Mouse (Mus musculus): ENCODE results near the gene Usp5. TPM values are rescaled to one million over a fixed set of nuclear protein-coding genes. Genes with fewer than 3 reads are reported as not detected.

The Usp5 gene
- polyA plus RNA-seq, 1 experiment from 2014 or later = 143 TPM

DNA sequence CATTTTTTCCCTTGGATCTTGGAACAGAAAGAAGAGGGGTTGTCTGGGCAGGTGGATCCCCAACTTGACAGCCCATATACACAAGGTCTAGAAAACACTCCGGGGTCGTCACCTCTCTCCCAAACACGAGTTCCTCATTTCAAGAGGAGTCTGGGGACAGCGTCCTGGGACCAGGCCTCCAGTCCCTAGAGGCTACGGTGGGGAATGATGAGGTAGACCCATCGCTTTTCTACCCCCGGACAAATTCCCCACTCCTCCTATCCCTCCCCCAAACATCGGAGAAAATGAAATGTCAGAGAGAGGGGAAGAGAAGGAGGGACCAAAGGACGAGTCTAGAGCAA lies 60.6 kb downstream of the Usp5 start:
- DNase-seq (ENCODE audit: low spot score, missing footprints) (no peak), ATAC-seq (ENCODE audit: low FRiP score) (peak; percentile 1; the same call in 1 of the 2 replicates)
- Histone ChIP-seq H3K4me3 (ENCODE audit: low read depth, low read length) (peak overlapping the region; percentile 45), H3K4me2 (peak overlapping the region; percentile 85), H3K9ac (ENCODE audit: low read length) (peak overlapping the region; percentile 58), H3K36me3 (ENCODE audit: control insufficient read depth, insufficient read depth, low read length) (no peaks in the 10 kb centered on the region), H3K27me3 (ENCODE audit: control insufficient read depth, insufficient read depth, low read length) (peaks cover 10% of the 10 kb centered on the region; the same call in 1 of the 2 replicates), H3K9me3 (ENCODE audit: control insufficient read depth, low read length) (no peaks in the 10 kb centered on the region), H3K27ac (ENCODE audit: low read depth, low read length) (no peak overlapping the region), H3K4me1 (ENCODE audit: control insufficient read depth, insufficient read depth, low read length) (peaks cover 16% of the 10 kb centered on the region)
- WGBS = 2% methylated on average over 9 of the region's 9 CpGs

- H3K9ac ChIP-seq (ENCODE audit: low read length) = no peak overlapping the region
- H3K4me2 ChIP-seq = peak overlapping the region; percentile 85
Measured at GRCm38 (mm10) chr6:124767920-124768703, 61.2 kb downstream of the Usp5 start.

DNA sequence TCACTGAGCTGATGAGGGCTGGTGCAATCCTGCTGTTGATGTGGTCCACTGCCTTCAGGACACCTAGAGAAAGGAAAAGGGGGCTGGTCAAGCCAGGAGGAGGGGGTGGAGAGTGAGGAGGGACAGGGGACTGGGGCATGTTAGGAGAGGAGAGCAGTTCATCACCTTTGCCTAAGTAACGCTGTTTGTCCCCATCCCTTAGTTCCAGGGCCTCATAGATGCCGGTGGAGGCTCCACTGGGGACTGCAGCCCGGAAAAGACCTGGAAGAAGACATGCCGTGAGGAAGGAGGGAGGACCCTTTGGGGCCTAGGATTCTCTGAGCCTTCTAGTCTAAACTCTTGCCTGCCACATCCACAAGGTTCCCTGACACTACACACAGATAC lies 61.8 kb downstream of the Usp5 start:
- no peak overlapping the region for H3K27ac ChIP-seq (ENCODE audit: low read depth, low read length)
- H3K4me1 ChIP-seq (ENCODE audit: control insufficient read depth, insufficient read depth, low read length) = peaks cover 16% of the 10 kb centered on the region
- H3K4me3 ChIP-seq (ENCODE audit: low read depth, low read length) = no peak overlapping the region
- WGBS = 18% methylated on average over 4 of the region's 4 CpGs
- no peaks in the 10 kb centered on the region for H3K36me3 ChIP-seq (ENCODE audit: control insufficient read depth, insufficient read depth, low read length)
- no peaks in the 10 kb centered on the region for H3K9me3 ChIP-seq (ENCODE audit: control insufficient read depth, low read length)
- H3K4me2 ChIP-seq = no peak overlapping the region
- ATAC-seq (ENCODE audit: low FRiP score) = no peak
- no peak for DNase-seq (ENCODE audit: low spot score, missing footprints)
- peak overlapping the region; percentile 16; the same call in 1 of the 2 replicates for H3K9ac ChIP-seq (ENCODE audit: low read length)
- H3K27me3 ChIP-seq (ENCODE audit: control insufficient read depth, insufficient read depth, low read length) = peaks cover 10% of the 10 kb centered on the region; the same call in 1 of the 2 replicates

More at GRCm38 (mm10) chr6:124767920-124768703, 61.2 kb downstream of the Usp5 start:
- 17% methylated on average over 19 of the region's 19 CpGs for WGBS
- Histone ChIP-seq H3K4me1 (ENCODE audit: control insufficient read depth, insufficient read depth, low read length) (peaks cover 16% of the 10 kb centered on the region), H3K9me3 (ENCODE audit: control insufficient read depth, low read length) (no peaks in the 10 kb centered on the region), H3K36me3 (ENCODE audit: control insufficient read depth, insufficient read depth, low read length) (no peaks in the 10 kb centered on the region), H3K27me3 (ENCODE audit: control insufficient read depth, insufficient read depth, low read length) (peaks cover 10% of the 10 kb centered on the region; the same call in 1 of the 2 replicates), H3K4me3 (ENCODE audit: low read depth, low read length) (no peak overlapping the region), H3K27ac (ENCODE audit: low read depth, low read length) (no peak overlapping the region)
- ATAC-seq (ENCODE audit: low FRiP score) (peak; percentile 50), DNase-seq (ENCODE audit: low spot score, missing footprints) (peak; percentile 91)

GRCm38 (mm10) chr6:124765951-124766350 lies 63.3 kb downstream of the Usp5 start:
- H3K27me3 ChIP-seq (ENCODE audit: control insufficient read depth, insufficient read depth, low read length) = peaks cover 10% of the 10 kb centered on the region; the same call in 1 of the 2 replicates
- DNase-seq (ENCODE audit: low spot score, missing footprints) (no peak), ATAC-seq (ENCODE audit: low FRiP score) (no peak)
- no peak overlapping the region for H3K9ac ChIP-seq (ENCODE audit: low read length)
- no peak overlapping the region for H3K27ac ChIP-seq (ENCODE audit: low read depth, low read length)
- H3K4me1 ChIP-seq (ENCODE audit: control insufficient read depth, insufficient read depth, low read length) = peaks cover 16% of the 10 kb centered on the region
- no peaks in the 10 kb centered on the region for H3K36me3 ChIP-seq (ENCODE audit: control insufficient read depth, insufficient read depth, low read length)
- no peak overlapping the region for H3K4me2 ChIP-seq
- 81% methylated on average over 7 of the region's 7 CpGs for WGBS
- H3K9me3 ChIP-seq (ENCODE audit: control insufficient read depth, low read length) = no peaks in the 10 kb centered on the region
- no peak overlapping the region for H3K4me3 ChIP-seq (ENCODE audit: low read depth, low read length)

Other genes with a start within 250 kb of the Usp5 start
- gene C1s2, start 193.4 kb downstream of the Usp5 start, polyA plus RNA-seq (2014; fragmentation: Nextera tagmentation; extraction: Ambion mirVana) = not detected in 2 replicates
- gene Lpcat3, start 166.5 kb downstream of the Usp5 start, polyA plus RNA-seq (2014; fragmentation: Nextera tagmentation; extraction: Ambion mirVana) = 30.9 and 32.3 TPM in 2 replicates
- 215 and 219 TPM in 2 replicates for gene Emg1, start 117.3 kb downstream of the Usp5 start, polyA plus RNA-seq (2014; fragmentation: Nextera tagmentation; extraction: Ambion mirVana)
- gene Phb2, start 117.1 kb downstream of the Usp5 start, polyA plus RNA-seq (2014; fragmentation: Nextera tagmentation; extraction: Ambion mirVana) = 343 and 353 TPM in 2 replicates
- 5.1 and 6.3 TPM in 2 replicates for gene Ptpn6, start 90.8 kb downstream of the Usp5 start, polyA plus RNA-seq (2014; fragmentation: Nextera tagmentation; extraction: Ambion mirVana)
- gene Grcc10, start 88.1 kb downstream of the Usp5 start, polyA plus RNA-seq (2014; fragmentation: Nextera tagmentation; extraction: Ambion mirVana) = 532 and 550 TPM in 2 replicates
- gene Gm45234, start 73.5 kb downstream of the Usp5 start, polyA plus RNA-seq (2014; fragmentation: Nextera tagmentation; extraction: Ambion mirVana) = not detected in 2 replicates
- gene Atn1, start 73.0 kb downstream of the Usp5 start, polyA plus RNA-seq (2014; fragmentation: Nextera tagmentation; extraction: Ambion mirVana) = 8.2 and 8.4 TPM in 2 replicates
- 4.5 and 6.6 TPM in 2 replicates for gene Eno2, start 59.8 kb downstream of the Usp5 start, polyA plus RNA-seq (2014; fragmentation: Nextera tagmentation; extraction: Ambion mirVana)
- 1.1 and 1.8 TPM in 2 replicates for gene Lrrc23, start 49.8 kb downstream of the Usp5 start, polyA plus RNA-seq (2014; fragmentation: Nextera tagmentation; extraction: Ambion mirVana)
- gene Spsb2, start 20.8 kb downstream of the Usp5 start, polyA plus RNA-seq (2014; fragmentation: Nextera tagmentation; extraction: Ambion mirVana) = 3.7 and 4.8 TPM in 2 replicates
- gene Tpi1, start 15.2 kb downstream of the Usp5 start, polyA plus RNA-seq (2014; fragmentation: Nextera tagmentation; extraction: Ambion mirVana) = 619 and 639 TPM in 2 replicates
- 225 and 244 TPM in 2 replicates for gene Cdca3, start 63 bp upstream of the Usp5 start, polyA plus RNA-seq (2014; fragmentation: Nextera tagmentation; extraction: Ambion mirVana)
- 3.8 TPM in 2 replicates for gene Gnb3, start 10.8 kb upstream of the Usp5 start, polyA plus RNA-seq (2014; fragmentation: Nextera tagmentation; extraction: Ambion mirVana)
- 7.8 and 7.9 TPM in 2 replicates for gene P3h3, start 28.3 kb upstream of the Usp5 start, polyA plus RNA-seq (2014; fragmentation: Nextera tagmentation; extraction: Ambion mirVana)
- gene Gpr162, start 34.5 kb upstream of the Usp5 start, polyA plus RNA-seq (2014; fragmentation: Nextera tagmentation; extraction: Ambion mirVana) = 1.6 and 2.1 TPM in 2 replicates
- not detected in 2 replicates for gene Cd4, start 58.7 kb upstream of the Usp5 start, polyA plus RNA-seq (2014; fragmentation: Nextera tagmentation; extraction: Ambion mirVana)
- gene Lag3, start 82.2 kb upstream of the Usp5 start, polyA plus RNA-seq (2014; fragmentation: Nextera tagmentation; extraction: Ambion mirVana) = 0.88 and 2.4 TPM in 2 replicates
- 258 and 288 TPM in 2 replicates for gene Ptms, start 90.6 kb upstream of the Usp5 start, polyA plus RNA-seq (2014; fragmentation: Nextera tagmentation; extraction: Ambion mirVana)
- gene Mlf2, start 101.9 kb upstream of the Usp5 start, polyA plus RNA-seq (2014; fragmentation: Nextera tagmentation; extraction: Ambion mirVana) = 430 and 435 TPM in 2 replicates
- 105 and 112 TPM in 2 replicates for gene Cops7a, start 136.1 kb upstream of the Usp5 start, polyA plus RNA-seq (2014; fragmentation: Nextera tagmentation; extraction: Ambion mirVana)
- gene Pianp, start 167.2 kb upstream of the Usp5 start, polyA plus RNA-seq (2014; fragmentation: Nextera tagmentation; extraction: Ambion mirVana) = 1.2 and 1.6 TPM in 2 replicates
- gene Zfp384, start 179.7 kb upstream of the Usp5 start, polyA plus RNA-seq (2014; fragmentation: Nextera tagmentation; extraction: Ambion mirVana) = 9.3 and 9.9 TPM in 2 replicates
- 139 and 146 TPM in 2 replicates for gene Ing4, start 210.3 kb upstream of the Usp5 start, polyA plus RNA-seq (2014; fragmentation: Nextera tagmentation; extraction: Ambion mirVana)
- 9.2 and 10.8 TPM in 2 replicates for gene Acrbp, start 220.2 kb upstream of the Usp5 start, polyA plus RNA-seq (2014; fragmentation: Nextera tagmentation; extraction: Ambion mirVana)
- gene Lpar5, start 238.4 kb upstream of the Usp5 start, polyA plus RNA-seq (2014; fragmentation: Nextera tagmentation; extraction: Ambion mirVana) = 0.11 TPM in 1 of 2 replicates, not detected in the other

All from midbrain, embryonic 11.5 days (tissue).